Mouse (Mus musculus): ENCODE results near the gene Nfix.

Nfix gene

DNA sequence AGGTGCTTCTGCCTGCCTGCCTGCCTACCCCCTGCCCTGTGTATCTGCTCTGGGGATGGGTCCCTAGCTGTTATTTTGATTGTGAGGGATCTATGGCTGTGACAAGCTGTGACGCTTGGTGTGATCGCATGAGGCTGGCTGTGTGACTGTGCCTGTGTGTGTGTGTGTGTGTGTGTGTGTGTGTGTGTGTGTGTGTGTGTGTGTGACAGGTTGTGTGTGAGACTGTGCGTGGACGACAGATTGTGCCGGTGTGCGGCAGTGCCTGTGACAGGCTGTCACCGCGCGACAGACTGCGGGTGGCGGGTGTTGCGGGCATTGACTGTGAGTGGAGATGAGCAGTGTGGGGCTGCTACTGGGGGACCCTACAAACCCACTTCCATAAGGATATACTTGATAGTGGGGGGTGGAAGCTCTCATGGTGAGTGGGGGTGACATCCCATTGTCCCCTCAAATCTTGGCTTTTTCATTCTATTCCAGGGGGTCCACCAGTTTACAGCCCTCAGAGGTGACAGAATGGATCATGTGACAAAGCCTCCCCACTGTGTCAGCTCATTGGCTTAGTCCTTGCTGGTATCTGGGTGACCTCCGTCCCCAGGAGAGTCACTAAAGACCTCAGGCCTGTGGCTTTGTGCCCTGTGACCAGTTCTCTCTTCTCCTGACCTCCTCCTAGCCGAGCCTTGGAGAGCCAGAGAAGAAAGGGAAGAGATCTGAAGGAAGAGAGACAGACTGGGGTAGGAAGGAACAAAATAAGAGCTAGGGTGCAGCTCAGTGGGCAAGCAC lies 12.4 kb downstream of the Nfix start:
- H3K9me3 ChIP-seq (ENCODE audit: low read length) = no peaks in the 10 kb centered on the region
- no peak overlapping the region for H3K4me3 ChIP-seq (replicated peaks; ENCODE audit: low read length)
- peaks cover 40% of the 10 kb centered on the region for H3K4me1 ChIP-seq (replicated peaks; ENCODE audit: low read depth, low read length)
- H3K27me3 ChIP-seq (ENCODE audit: insufficient read depth, low read length) = peaks cover 97% of the 10 kb centered on the region
- no peaks in the 10 kb centered on the region for H3K36me3 ChIP-seq (ENCODE audit: insufficient read depth, low read length)
- TF ChIP-seq CTCF (conservative IDR thresholded peaks at IDR 0.05; ENCODE audit: low read length) (no peak), NANOG (IDR thresholded peaks at IDR 0.05; ENCODE audit: borderline replicate concordance, low read length) (no peak), POU5F1 (IDR thresholded peaks at IDR 0.05; ENCODE audit: borderline replicate concordance, low read length) (no peak)

DNA sequence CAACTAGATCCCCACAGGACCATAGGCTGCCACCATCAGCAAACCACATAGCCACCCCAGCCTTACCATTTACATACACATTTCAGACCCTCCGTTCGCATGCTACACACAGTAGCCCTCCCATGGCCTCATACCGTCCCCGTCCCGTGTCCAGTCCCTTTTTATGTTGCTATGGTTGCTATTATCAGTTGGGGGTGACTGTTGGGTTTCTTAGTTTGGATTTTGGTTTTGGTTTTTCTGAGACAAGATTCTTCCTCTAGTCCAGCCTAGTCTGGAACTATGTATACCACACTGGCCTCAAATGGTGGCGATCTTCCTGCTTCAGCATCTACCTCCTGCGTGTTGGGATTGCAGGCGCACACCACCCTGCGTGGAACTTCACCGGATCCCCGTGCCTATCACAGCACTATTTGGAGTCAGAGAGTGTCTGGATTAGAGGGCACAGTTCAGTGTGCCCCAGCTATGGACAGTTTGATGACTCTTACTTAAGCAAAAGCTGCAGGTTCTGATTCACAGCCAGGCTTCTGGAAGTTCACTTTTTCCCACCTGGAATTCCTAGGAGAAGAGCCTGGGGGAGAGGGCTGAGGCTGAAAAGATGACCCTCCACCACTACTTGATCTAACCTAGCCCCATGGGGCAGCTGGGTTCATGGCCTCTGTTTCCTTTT lies 13.2 kb downstream of the Nfix start:
- TF ChIP-seq CTCF (conservative IDR thresholded peaks at IDR 0.05; ENCODE audit: low read length) (no peak), NANOG (IDR thresholded peaks at IDR 0.05; ENCODE audit: borderline replicate concordance, low read length) (no peak), POU5F1 (IDR thresholded peaks at IDR 0.05; ENCODE audit: borderline replicate concordance, low read length) (no peak)
- H3K27me3 ChIP-seq (ENCODE audit: insufficient read depth, low read length) = peaks cover 98% of the 10 kb centered on the region
- no peak overlapping the region for H3K4me3 ChIP-seq (replicated peaks; ENCODE audit: low read length)
- peaks cover 40% of the 10 kb centered on the region for H3K4me1 ChIP-seq (replicated peaks; ENCODE audit: low read depth, low read length)
- H3K9me3 ChIP-seq (ENCODE audit: low read length) = no peaks in the 10 kb centered on the region
- H3K36me3 ChIP-seq (ENCODE audit: insufficient read depth, low read length) = no peaks in the 10 kb centered on the region

DNA sequence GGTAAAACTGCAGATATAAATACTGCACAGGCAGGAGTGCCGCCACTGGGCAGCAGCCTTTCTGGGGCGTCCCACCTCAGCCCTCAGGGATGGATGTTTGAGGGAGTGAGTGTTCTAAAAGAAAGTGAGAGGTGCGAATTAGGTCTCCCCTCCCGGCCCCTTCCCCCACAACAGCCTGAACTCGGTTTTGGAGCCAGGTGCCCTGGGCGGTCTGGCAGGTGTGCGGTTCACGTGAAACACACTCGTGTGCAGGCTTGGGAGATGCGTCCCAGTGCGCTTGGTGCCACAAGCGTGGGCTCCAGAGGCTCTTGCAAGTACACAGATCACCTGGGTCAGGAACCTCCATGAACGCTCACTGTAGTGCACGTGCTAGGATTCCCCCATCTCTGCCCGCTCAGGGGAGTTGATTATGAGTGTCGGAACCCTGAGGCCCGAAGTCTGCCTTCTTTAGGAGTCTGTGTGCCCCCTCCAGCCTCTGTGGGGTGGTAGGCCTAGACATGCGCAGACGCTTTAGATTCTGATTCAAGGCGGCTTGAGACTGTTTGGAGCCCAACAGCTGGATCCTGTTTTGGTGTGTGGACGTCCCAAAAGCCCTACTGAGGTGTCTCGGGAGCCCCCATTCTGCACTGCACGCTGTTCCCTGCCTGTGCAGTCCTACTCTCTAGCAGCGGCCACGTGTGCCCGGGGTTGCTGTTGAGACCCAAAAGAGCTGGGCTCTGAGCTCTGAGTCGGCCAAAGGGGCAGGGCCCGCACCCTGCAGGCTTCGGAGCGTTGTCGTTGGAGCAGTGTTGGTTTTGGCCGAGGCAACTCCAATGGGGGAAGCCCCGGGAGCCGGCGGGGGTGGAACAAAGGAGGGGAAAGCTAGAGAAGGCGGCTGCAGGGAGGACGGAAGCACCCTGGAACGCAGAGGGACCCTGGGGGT lies 14.1 kb downstream of the Nfix start:
- Histone ChIP-seq H3K4me1 (replicated peaks; ENCODE audit: low read depth, low read length) (peaks cover 45% of the 10 kb centered on the region), H3K9me3 (ENCODE audit: low read length) (no peaks in the 10 kb centered on the region), H3K27me3 (ENCODE audit: insufficient read depth, low read length) (peaks cover 100% of the 10 kb centered on the region), H3K4me3 (replicated peaks; ENCODE audit: low read length) (peak overlapping the region; percentile 53), H3K36me3 (ENCODE audit: insufficient read depth, low read length) (no peaks in the 10 kb centered on the region)
- TF ChIP-seq POU5F1 (IDR thresholded peaks at IDR 0.05; ENCODE audit: borderline replicate concordance, low read length) (no peak), CTCF (conservative IDR thresholded peaks at IDR 0.05; ENCODE audit: low read length) (no peak), NANOG (IDR thresholded peaks at IDR 0.05; ENCODE audit: borderline replicate concordance, low read length) (no peak)

DNA sequence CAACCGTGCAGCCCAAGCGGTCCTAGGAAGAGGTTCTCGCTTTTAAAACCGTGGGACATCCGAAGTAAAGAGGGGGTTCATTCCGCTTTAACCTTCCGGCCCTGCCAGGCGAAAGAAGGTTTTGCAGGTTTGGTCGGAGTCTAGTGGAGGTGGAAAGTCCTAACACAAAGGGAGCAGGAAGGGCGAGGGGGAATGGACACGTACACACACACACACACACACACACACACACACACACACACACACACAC lies 14.7 kb downstream of the Nfix start:
- no peaks in the 10 kb centered on the region for H3K9me3 ChIP-seq (ENCODE audit: low read length)
- H3K36me3 ChIP-seq (ENCODE audit: insufficient read depth, low read length) = no peaks in the 10 kb centered on the region
- peaks cover 49% of the 10 kb centered on the region for H3K4me1 ChIP-seq (replicated peaks; ENCODE audit: low read depth, low read length)
- peaks cover 99% of the 10 kb centered on the region for H3K27me3 ChIP-seq (ENCODE audit: insufficient read depth, low read length)
- H3K4me3 ChIP-seq (replicated peaks; ENCODE audit: low read length) = 0 out of 2 replicates have a peak overlapping the region, but pooled peaks have one; percentile 60
- TF ChIP-seq CTCF (conservative IDR thresholded peaks at IDR 0.05; ENCODE audit: low read length) = no peak
- TF ChIP-seq NANOG (IDR thresholded peaks at IDR 0.05; ENCODE audit: borderline replicate concordance, low read length) = no peak

DNA sequence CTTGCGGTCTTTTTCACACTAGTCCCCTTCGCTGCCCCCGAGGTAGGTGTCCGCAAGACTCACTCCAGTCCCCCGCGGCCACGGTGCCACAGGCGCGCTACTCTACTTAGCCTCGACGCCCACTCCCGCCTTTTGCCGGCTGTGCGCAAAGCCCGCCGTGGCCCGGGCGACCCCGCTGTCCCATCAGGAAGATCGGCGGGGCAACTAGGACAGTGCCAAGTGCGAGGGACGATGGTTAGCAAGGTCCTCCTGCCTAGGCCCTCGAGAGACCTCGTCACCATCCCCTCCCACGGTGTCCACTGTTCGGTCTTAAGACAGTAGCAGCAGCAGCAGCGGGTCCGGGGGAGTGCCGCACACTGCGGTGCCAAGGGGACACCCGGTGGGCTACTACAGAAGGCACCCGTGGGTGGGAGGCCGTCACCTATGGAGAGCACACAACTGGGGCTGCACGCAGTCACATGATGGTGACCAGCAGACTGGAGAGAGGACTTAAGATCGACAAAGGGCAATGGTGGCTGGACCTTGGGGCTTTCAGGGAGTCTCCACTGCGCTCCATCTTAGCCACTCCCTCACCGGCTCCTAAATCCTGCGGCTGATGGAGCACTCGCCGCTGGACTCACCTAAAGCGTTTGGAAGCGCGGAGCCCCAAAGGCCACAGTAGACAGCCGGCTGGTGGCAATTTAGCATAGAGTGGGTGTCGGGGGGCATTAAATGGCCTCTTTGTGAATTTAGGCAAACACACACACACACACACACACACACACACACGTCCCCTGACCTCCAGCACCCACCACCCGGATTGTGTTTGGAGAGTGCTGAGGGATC lies 15.3 kb downstream of the Nfix start:
- Histone ChIP-seq H3K4me3 (replicated peaks; ENCODE audit: low read length) (peak overlapping the region; percentile 60), H3K27me3 (ENCODE audit: insufficient read depth, low read length) (peaks cover 99% of the 10 kb centered on the region), H3K36me3 (ENCODE audit: insufficient read depth, low read length) (no peaks in the 10 kb centered on the region), H3K9me3 (ENCODE audit: low read length) (no peaks in the 10 kb centered on the region), H3K4me1 (replicated peaks; ENCODE audit: low read depth, low read length) (peaks cover 55% of the 10 kb centered on the region)
- TF ChIP-seq CTCF (conservative IDR thresholded peaks at IDR 0.05; ENCODE audit: low read length) = no peak
- TF ChIP-seq POU5F1 (IDR thresholded peaks at IDR 0.05; ENCODE audit: borderline replicate concordance, low read length) = no peak
- TF ChIP-seq NANOG (IDR thresholded peaks at IDR 0.05; ENCODE audit: borderline replicate concordance, low read length) = no peak

DNA sequence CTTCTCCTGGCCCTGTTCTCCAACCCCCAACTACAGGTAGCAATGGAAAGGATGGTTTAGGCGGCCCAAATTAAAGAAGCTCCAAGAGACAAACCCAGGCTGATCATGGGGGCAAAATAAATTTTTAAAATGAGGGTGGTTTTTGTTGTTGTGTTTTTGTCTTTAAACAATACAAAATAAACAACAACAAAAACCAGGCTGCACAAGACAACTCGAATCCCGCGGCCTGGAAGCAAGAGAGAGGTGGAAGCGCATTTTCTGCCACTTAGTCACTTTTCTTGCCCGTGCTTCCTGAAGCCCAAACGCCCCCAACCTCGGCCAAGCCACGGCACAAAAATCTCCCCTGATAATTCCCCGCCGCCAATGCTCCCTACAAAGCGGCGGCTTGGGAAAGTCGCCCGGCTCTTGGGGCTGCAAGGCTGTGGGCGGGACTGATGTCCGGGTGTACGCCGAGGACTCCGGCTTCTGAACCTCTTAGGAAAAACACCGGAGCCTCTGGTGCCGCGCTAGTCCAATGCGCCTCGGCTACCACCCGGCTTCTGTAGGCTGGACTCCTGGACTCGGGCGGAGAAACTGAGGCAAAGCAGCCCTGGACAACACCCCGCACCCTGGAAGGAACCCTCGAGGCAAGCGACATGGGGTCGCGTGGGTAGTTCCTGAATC lies 16.1 kb downstream of the Nfix start:
- Histone ChIP-seq H3K4me3 (replicated peaks; ENCODE audit: low read length) (peak overlapping the region; percentile 60), H3K27me3 (ENCODE audit: insufficient read depth, low read length) (peaks cover 98% of the 10 kb centered on the region), H3K9me3 (ENCODE audit: low read length) (no peaks in the 10 kb centered on the region), H3K36me3 (ENCODE audit: insufficient read depth, low read length) (no peaks in the 10 kb centered on the region), H3K4me1 (replicated peaks; ENCODE audit: low read depth, low read length) (peaks cover 59% of the 10 kb centered on the region)
- no peak for TF ChIP-seq CTCF (conservative IDR thresholded peaks at IDR 0.05; ENCODE audit: low read length)
- no peak for TF ChIP-seq NANOG (IDR thresholded peaks at IDR 0.05; ENCODE audit: borderline replicate concordance, low read length)
- no peak for TF ChIP-seq POU5F1 (IDR thresholded peaks at IDR 0.05; ENCODE audit: borderline replicate concordance, low read length)

DNA sequence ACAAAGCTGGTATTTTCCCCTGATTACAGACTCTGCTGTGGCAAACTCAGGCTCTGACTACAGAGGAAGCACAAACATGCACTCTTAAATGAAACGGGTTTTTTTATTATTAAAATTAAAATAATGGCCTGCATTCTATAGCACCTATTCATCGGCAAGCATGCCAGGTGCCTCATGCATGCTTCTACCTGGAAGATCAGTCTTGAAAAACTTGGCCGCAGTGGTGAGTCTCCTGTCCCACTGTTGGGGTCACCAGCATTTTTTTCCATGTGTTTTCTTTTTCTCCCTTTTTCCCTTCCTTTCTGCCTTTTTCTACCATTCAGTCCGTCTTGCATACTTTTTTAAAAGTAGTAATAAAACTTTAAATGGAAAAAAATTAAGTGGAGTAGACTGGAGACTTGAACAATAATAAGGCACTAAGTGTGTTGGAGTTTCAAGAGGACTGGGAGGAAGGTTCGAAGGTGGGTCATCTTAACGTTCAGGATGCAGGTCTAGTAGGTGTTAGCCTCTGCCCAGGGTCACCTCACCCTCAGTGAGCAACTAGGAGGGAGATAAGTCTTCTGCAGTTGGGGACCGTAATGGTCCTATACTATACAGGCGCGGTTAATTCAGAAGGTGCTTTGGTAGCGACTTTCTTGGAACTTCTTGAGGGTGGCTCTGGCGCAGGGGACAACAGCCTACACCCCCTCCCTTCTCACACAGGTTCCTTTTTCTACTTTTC lies 16.8 kb downstream of the Nfix start:
- no peak overlapping the region for H3K4me3 ChIP-seq (replicated peaks; ENCODE audit: low read length)
- no peaks in the 10 kb centered on the region for H3K9me3 ChIP-seq (ENCODE audit: low read length)
- H3K36me3 ChIP-seq (ENCODE audit: insufficient read depth, low read length) = no peaks in the 10 kb centered on the region
- peaks cover 98% of the 10 kb centered on the region for H3K27me3 ChIP-seq (ENCODE audit: insufficient read depth, low read length)
- no peak for TF ChIP-seq POU5F1 (IDR thresholded peaks at IDR 0.05; ENCODE audit: borderline replicate concordance, low read length)
- no peak for TF ChIP-seq CTCF (conservative IDR thresholded peaks at IDR 0.05; ENCODE audit: low read length)
- no peak for TF ChIP-seq NANOG (IDR thresholded peaks at IDR 0.05; ENCODE audit: borderline replicate concordance, low read length)
- H3K4me1 ChIP-seq (replicated peaks; ENCODE audit: low read depth, low read length) = peaks cover 60% of the 10 kb centered on the region
